Mouse (Mus musculus): Measurements from ENCODE around the gene Stoml3. TPM values are rescaled to one million over a fixed set of nuclear protein-coding genes. Genes with fewer than 3 reads are reported as not detected.

Stoml3 gene
- total RNA-seq, 2 experiments from 2014 or later: not detected

Other genes with a start within 250 kb of the Stoml3 start
- 1 to 10 TPM; 8.8 to 9.9 TPM for gene Nhlrc3, start 25.3 kb upstream of the Stoml3 start, total RNA-seq (2021)
- gene Proser1, start 25.0 kb upstream of the Stoml3 start, total RNA-seq (2021): 10 to 100 TPM; 19.3 to 19.4 TPM
- gene Frem2, start 168.7 kb downstream of the Stoml3 start, total RNA-seq (2021): 1 to 10 TPM; 2.1 TPM

All from left cerebral cortex, adult 18-20 months (tissue).